ENCODE assay signal across 24 mouse cellular contexts in the genomic region with DNA sequence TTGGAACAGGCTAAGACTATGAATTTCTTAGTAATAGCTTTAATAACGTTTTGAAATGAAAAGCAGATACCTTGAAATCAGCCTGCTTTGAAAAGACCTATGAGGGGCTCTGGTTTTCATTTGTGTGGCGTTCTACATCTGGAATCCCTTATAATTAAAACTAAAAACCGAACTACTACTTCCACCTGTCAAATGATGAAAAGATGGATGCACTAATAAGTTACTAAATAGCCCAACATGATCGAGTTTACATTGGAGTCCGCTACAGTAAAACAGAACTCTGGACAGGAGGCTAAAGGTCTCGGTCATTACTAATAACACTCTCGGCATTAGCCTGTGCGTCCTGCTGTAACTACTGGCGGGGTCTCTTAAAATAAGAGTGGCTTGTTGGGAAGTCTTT.
DNase-seq lines count a peak whose midpoint lies in the region; ATAC-seq and TF ChIP-seq lines count a peak whose summit lies in the region.
"Had no signal": no experiment of that assay in that cellular context is flagged by ENCODE, and none has a peak within 500 bp of the region (broad histone marks: within the 10 kb centered on the region; RNA-seq: fewer than 3 reads in every experiment).

No protein-coding gene starts in this region.

- no peak for TF ChIP-seq POLR2A in limb, embryonic 14.5 days (IDR thresholded peaks at IDR 0.05; ENCODE audit: borderline replicate concordance, extremely low read depth, insufficient read depth, insufficient read length)

- no peaks in the 10 kb centered on the region; the same call in 1 of the 2 replicates for H3K9me3 ChIP-seq in embryonic facial prominence, embryonic 11.5 days (replicated peaks; ENCODE audit: control insufficient read depth, low read length)
- peaks cover 7% of the 10 kb centered on the region; the same call in 1 of the 2 replicates for H3K9me3 ChIP-seq in embryonic facial prominence, embryonic 10.5 days
- H3K9me3 ChIP-seq in kidney, embryonic 16.5 days (ENCODE audit: low read length) = no peaks in the 10 kb centered on the region
- no peaks in the 10 kb centered on the region for H3K9me3 ChIP-seq in limb, embryonic 14.5 days (ENCODE audit: control insufficient read depth, low read length)
- H3K9me3 ChIP-seq: embryonic facial prominence, embryonic 15.5 days; hindbrain, embryonic 15.5 days; limb, embryonic 15.5 days; midbrain, embryonic 12.5 days; neural tube, embryonic 15.5 days; stomach, embryonic 15.5 days had no signal

- no peak overlapping the region for H3K4me2 ChIP-seq in embryonic facial prominence, embryonic 11.5 days (ENCODE audit: low read depth, low read length)
- H3K4me2 ChIP-seq in kidney, embryonic 16.5 days (replicated peaks; ENCODE audit: low read depth, low read length) = no peak overlapping the region
- H3K4me2 ChIP-seq in limb, embryonic 14.5 days (replicated peaks; ENCODE audit: low read depth, low read length, severe bottlenecking) = 0 out of 2 replicates have a peak overlapping the region, but pooled peaks have one; percentile 15

- no peak overlapping the region for H3K27ac ChIP-seq in embryonic facial prominence, embryonic 11.5 days (replicated peaks; ENCODE audit: low read depth, low read length)
- no peak overlapping the region for H3K27ac ChIP-seq in embryonic facial prominence, embryonic 10.5 days (replicated peaks)
- no peak overlapping the region for H3K27ac ChIP-seq in kidney, embryonic 16.5 days (ENCODE audit: low read length)
- no peak overlapping the region for H3K27ac ChIP-seq in limb, embryonic 14.5 days (replicated peaks; ENCODE audit: low read depth, low read length)
- H3K27ac ChIP-seq: embryonic facial prominence, embryonic 15.5 days; hindbrain, embryonic 15.5 days; limb, embryonic 15.5 days; midbrain, embryonic 12.5 days; neural tube, embryonic 15.5 days; stomach, embryonic 15.5 days had no signal

- ATAC-seq in embryonic facial prominence, embryonic 11.5 days (replicated peaks; ENCODE audit: insufficient number of reproducible peaks, low FRiP score, low TSS enrichment, low read depth) = no peak
- ATAC-seq in kidney, embryonic 16.5 days (ENCODE audit: low FRiP score, low TSS enrichment) = no peak
- ATAC-seq in limb, embryonic 14.5 days (ENCODE audit: low FRiP score, low read depth) = no peak
- ATAC-seq in megakaryocyte, adult 5-6 weeks (ENCODE audit: poor library complexity, severe bottlenecking) = no peak
- ATAC-seq: intestine, postnatal 0 days; Patski had no signal

- H3K27me3 ChIP-seq in embryonic facial prominence, embryonic 11.5 days (ENCODE audit: control insufficient read depth, insufficient read depth, low read length) = no peaks in the 10 kb centered on the region; the same call in 1 of the 2 replicates
- peaks cover 53% of the 10 kb centered on the region for H3K27me3 ChIP-seq in embryonic facial prominence, embryonic 10.5 days (replicated peaks; ENCODE audit: low read depth, poor library complexity, severe bottlenecking)
- H3K27me3 ChIP-seq in kidney, embryonic 16.5 days (ENCODE audit: insufficient read depth, low read length) = 0 out of 2 replicates have a peak, but pooled peaks cover 2% of the 10 kb centered on the region
- H3K27me3 ChIP-seq in limb, embryonic 14.5 days (ENCODE audit: control insufficient read depth, insufficient read depth, low read length) = peaks cover 7% of the 10 kb centered on the region
- H3K27me3 ChIP-seq: embryonic facial prominence, embryonic 15.5 days; hindbrain, embryonic 15.5 days; neural tube, embryonic 15.5 days; Patski; stomach, embryonic 15.5 days had no signal

- no peak overlapping the region for H3K4me3 ChIP-seq in embryonic facial prominence, embryonic 11.5 days (ENCODE audit: low read depth, low read length)
- H3K4me3 ChIP-seq in embryonic facial prominence, embryonic 10.5 days = no peak overlapping the region
- no peak overlapping the region for H3K4me3 ChIP-seq in kidney, embryonic 16.5 days (ENCODE audit: low read length)
- H3K4me3 ChIP-seq in limb, embryonic 14.5 days (replicated peaks; ENCODE audit: low read length) = no peak overlapping the region
- H3K4me3 ChIP-seq: embryonic facial prominence, embryonic 15.5 days; hindbrain, embryonic 15.5 days; limb, embryonic 15.5 days; midbrain, embryonic 12.5 days; stomach, embryonic 15.5 days had no signal

- H3K36me3 ChIP-seq in embryonic facial prominence, embryonic 11.5 days (replicated peaks; ENCODE audit: control insufficient read depth, insufficient read depth, low read depth, low read length) = no peaks in the 10 kb centered on the region
- no peaks in the 10 kb centered on the region for H3K36me3 ChIP-seq in embryonic facial prominence, embryonic 10.5 days (replicated peaks)
- no peaks in the 10 kb centered on the region for H3K36me3 ChIP-seq in kidney, embryonic 16.5 days (ENCODE audit: insufficient read depth, low read length)
- no peaks in the 10 kb centered on the region for H3K36me3 ChIP-seq in limb, embryonic 14.5 days (ENCODE audit: control insufficient read depth, insufficient read depth, low read length)
- H3K36me3 ChIP-seq: embryonic facial prominence, embryonic 15.5 days; hindbrain, embryonic 15.5 days; limb, embryonic 15.5 days; midbrain, embryonic 12.5 days; neural tube, embryonic 15.5 days; stomach, embryonic 15.5 days had no signal

- WGBS in embryonic facial prominence, embryonic 11.5 days = 23% methylated on average over 9 of the region's 9 CpGs
- 30% methylated on average over 9 of the region's 9 CpGs for WGBS in embryonic facial prominence, embryonic 10.5 days
- 33% methylated on average over 9 of the region's 9 CpGs for WGBS in kidney, embryonic 16.5 days
- 16% methylated on average over 9 of the region's 9 CpGs for WGBS in limb, embryonic 14.5 days

- H3K4me1 ChIP-seq in embryonic facial prominence, embryonic 11.5 days (ENCODE audit: control insufficient read depth, insufficient read depth, low read length) = peaks cover 6% of the 10 kb centered on the region
- peaks cover 48% of the 10 kb centered on the region for H3K4me1 ChIP-seq in embryonic facial prominence, embryonic 10.5 days
- peaks cover 22% of the 10 kb centered on the region for H3K4me1 ChIP-seq in kidney, embryonic 16.5 days (ENCODE audit: insufficient read depth, low read length)
- peaks cover 30% of the 10 kb centered on the region for H3K4me1 ChIP-seq in limb, embryonic 14.5 days (ENCODE audit: control insufficient read depth, insufficient read depth, low read length)

- H3K9ac ChIP-seq in embryonic facial prominence, embryonic 11.5 days (replicated peaks; ENCODE audit: low read length) = no peak overlapping the region
- no peak overlapping the region for H3K9ac ChIP-seq in kidney, embryonic 16.5 days (replicated peaks; ENCODE audit: low read length)
- no peak overlapping the region for H3K9ac ChIP-seq in limb, embryonic 14.5 days (ENCODE audit: low read depth, low read length, severe bottlenecking)
- H3K9ac ChIP-seq: embryonic facial prominence, embryonic 15.5 days; hindbrain, embryonic 15.5 days; limb, embryonic 15.5 days; midbrain, embryonic 12.5 days; neural tube, embryonic 15.5 days; stomach, embryonic 15.5 days had no signal

- peak; percentile 80 for DNase-seq in embryonic facial prominence, embryonic 11.5 days (ENCODE audit: low spot score)
- no peak for DNase-seq in embryonic facial prominence, embryonic 10.5 days (ENCODE audit: low spot score)
- peak; percentile 13 for DNase-seq in kidney, adult 9 months
- peak; percentile 81 for DNase-seq in hindlimb bud, embryonic 11.5 days (ENCODE audit: extremely low spot score, low read depth, low spot score)
- no peak for DNase-seq in limb, embryonic 14.5 days (ENCODE audit: low spot score)
- no peak for DNase-seq in B cell, adult 2 months
- DNase-seq: adrenal gland, postnatal 36 days; cerebellum, adult 9-11 months; gastrocnemius, postnatal 36 days; kidney, postnatal 10 days; lung, postnatal 4 days; right cerebral cortex, adult 18-20 months; right cerebral cortex, postnatal 4 days; thymus, postnatal 36 days had no signal

Comparison
In these comparisons a context has a peak if more than half of its experiments do, and no peak if none do; other contexts are left out.
1. DNase-seq: peak in embryonic facial prominence, embryonic 11.5 days (single experiment), kidney, adult 9 months (single experiment) and hindlimb bud, embryonic 11.5 days (single experiment); none in embryonic facial prominence, embryonic 10.5 days (single experiment), limb, embryonic 14.5 days (single experiment) and B cell, adult 2 months (0 of 2).